Mouse (Mus musculus) ZHBTc4 (cell line): ENCODE measurements around the gene Tmcc3.
A peak's percentile ranks its signal among the peaks of the same experiment; 100 is the strongest.

Experiments
- DNase-seq: peaks from one replicate; pipeline ENCODE4 v3.0.0-alpha.2; 2011; ENCODE audit warnings: low read depth, low spot score

The Tmcc3 gene

DNA sequence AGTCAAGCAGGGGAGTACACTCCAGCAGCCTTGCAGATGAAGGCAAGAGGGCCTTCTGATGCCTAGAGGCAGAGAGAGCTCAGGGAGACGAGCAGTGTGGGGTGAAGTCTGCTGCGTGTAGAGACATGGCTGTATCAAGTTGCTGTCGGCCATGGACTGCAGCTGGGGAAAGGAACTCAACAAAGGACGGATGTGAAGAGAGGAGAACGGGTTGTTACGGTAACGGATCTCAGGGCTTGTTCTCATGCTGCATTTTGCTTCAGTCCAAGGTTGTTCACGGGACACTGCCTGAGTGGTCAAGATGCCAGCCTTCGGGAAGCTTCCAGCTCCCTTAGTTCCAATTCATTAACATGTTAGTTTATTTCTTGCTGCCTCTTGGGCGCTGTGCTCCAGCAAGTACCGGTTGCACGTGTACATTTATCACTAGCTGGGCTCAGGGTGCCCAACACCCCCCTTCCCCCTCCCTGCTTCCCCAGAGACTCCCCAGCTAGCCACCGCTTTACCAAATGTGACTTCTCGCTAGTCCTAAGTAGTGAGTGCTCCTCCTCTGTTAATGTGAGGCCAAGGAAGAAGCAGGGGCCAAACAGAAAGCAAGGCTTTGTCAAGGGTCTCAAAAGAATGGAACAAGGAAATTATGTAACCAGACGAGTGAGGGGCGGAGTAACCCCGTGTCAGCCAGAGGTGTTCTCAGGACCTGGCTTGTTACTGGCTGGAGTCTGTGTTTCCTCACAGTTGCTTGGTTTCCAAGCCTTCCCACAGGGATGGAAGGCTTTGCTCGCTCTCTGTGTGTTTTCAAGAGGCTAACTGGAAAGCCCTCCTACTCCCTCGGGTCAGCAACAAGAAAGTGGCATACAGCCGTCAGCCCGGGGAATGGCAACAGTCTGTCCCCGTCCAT, 104.4 kb downstream of the Tmcc3 start:
- no peak for DNase-seq

DNA sequence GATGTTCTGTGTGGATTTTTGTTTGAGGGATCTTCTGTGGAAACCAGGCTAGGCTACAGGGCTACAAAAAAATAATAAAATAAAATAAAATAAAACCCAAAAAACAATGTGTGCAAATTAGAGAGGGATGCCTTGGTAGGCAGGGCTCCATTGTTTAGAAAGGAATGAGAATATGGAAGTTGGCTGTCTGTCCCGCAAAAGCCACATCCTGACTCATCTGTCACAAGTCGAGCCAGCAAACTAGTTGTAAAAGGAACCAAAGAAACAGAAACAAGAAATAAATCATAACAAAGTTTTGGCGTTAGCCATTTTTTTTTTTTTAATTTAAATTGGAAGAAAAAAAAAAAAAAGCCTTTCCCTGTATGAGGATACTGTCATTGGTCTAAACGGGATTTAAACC, 105.9 kb downstream of the Tmcc3 start:
- DNase-seq, result no peak

GRCm38 (mm10) chr10:94426000-94426920, 114.5 kb downstream of the Tmcc3 start:
- peak; percentile 93 for DNase-seq

DNA sequence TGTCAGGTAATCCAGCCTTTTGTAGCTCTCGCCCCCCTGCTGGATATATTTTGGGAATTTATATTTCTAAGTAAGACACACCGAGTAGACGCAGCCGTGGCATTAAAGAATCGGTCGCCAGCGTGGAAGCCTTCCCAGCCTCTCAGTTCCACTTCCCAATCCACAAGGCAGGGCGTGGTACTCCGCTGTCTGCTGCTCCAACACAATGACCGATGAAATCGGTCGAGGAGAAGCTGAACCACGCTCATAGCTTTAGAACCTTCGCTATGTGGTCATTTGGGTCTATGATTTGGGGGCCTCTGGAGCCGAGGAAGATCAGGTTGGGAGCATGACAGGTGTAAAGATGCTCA, 115.1 kb downstream of the Tmcc3 start:
- DNase-seq, result peak; percentile 35

- DNase-seq, result no peak
Observed at GRCm38 (mm10) chr10:94428186-94428942, 116.6 kb downstream of the Tmcc3 start.

GRCm38 (mm10) chr10:94430566-94430965, 118.8 kb downstream of the Tmcc3 start:
- DNase-seq, result no peak

GRCm38 (mm10) chr10:94432933-94433332, 121.2 kb downstream of the Tmcc3 start:
- DNase-seq, result no peak

DNA sequence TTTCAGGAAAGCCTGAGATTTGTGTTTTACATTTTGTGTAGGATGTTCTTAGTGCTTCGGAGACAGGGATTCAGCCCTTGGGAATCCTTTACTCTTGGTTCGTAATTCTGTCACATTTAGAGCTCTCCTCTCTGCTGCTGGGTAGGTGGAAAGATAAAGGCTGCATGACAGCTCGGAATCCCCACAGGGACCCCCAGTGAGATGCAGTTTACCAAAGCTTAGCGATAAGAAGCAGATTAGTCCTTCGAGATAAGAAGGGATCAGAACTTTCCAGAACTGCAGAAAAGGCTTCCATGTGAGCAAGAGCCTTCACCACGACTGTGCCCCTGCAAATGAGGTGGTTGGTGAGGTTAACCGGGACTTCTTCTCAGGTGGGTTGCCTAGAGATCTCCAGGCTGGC, 122.2 kb downstream of the Tmcc3 start:
- DNase-seq, result no peak

- DNase-seq, result no peak
Observed at GRCm38 (mm10) chr10:94442725-94443124, 131.0 kb downstream of the Tmcc3 start.

DNA sequence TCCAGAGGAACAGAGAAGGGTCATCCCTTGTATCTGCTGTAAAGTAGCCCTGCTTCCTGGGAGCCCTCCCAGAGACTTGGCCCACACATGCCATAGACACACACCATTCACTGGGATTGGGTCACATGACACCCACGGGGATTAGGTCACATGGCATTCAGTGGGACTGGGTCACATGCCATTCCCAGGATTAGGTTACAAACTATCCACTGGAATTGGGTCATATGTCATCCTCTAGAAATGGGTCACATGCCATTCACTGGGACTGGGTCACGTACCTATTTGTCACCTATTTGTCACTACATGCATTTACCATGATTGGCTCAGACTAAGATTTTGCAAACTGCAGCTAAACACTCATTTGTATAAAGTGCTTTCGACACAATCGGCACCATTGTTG, 131.7 kb downstream of the Tmcc3 start:
- no peak for DNase-seq

GRCm38 (mm10) chr10:94445192-94445591, 133.4 kb downstream of the Tmcc3 start:
- DNase-seq, result no peak

DNA sequence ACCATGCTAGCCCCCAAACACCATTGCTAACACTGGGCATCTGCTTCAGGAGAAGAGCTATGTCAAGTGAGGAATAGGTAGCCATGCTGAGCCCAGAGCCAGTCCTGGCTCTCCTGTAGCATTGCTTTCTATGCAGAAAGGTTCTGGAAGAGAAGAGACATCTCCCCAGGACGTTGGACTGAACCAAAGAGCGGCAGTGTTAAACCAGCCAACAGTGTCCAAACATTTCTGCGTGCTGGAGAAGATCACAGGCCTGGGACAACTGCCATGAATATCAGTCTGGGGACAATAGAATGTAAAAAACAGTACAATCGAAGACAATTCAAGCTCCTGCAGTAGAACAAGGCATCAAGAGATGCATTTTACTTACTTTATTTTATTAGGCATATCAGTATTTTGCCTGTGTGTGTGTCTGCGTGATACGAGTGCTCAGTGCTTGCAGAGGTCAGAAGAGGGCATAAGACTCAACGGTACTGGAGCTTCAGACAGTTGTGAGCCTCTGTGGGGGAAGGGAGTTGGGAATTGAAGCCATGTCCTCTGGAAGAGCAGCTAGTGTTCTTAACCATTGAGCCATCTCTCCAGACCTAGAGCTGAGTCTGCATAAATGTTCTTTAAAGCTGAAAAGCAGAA, 134.7 kb downstream of the Tmcc3 start:
- no peak for DNase-seq

- DNase-seq, result no peak
Observed at GRCm38 (mm10) chr10:94449676-94450075, 137.9 kb downstream of the Tmcc3 start.

DNA sequence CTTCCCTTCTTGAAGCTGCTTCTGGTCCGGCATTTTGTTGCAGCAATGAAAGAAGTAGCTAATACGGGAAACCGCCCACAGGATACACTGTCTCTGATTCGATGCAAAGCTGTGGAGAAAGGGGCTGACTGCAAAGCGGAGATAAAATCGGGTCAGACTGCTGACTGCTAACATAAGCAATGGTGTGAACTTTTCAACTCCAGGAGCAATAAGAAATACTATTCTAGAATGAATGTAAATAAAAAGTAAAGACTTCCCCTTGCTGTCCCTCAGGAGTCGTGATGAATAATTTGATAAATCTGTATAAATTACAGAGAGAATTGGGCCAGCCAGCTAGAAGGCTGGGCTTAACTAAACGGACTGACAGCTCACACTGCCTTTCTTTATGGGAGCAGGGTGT, 139.0 kb downstream of the Tmcc3 start:
- DNase-seq, result no peak

DNA sequence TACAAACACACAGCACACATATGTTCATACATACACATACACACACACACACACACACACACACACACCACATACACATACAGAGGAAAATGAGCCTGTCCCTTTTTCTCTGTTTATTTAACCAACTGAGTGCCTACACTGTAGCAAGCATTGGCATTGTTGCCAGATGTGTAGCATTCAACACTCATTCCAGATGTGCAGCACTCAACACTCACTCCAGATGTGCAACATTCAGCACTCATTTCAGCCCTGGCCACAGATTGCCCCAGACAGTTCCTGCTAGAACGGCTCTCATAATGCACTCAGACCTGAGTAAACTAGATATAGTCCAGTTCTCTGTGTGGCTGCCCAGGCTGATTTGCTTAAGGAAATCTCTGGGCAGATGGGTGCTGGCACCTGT, 145.7 kb downstream of the Tmcc3 start:
- no peak for DNase-seq

DNA sequence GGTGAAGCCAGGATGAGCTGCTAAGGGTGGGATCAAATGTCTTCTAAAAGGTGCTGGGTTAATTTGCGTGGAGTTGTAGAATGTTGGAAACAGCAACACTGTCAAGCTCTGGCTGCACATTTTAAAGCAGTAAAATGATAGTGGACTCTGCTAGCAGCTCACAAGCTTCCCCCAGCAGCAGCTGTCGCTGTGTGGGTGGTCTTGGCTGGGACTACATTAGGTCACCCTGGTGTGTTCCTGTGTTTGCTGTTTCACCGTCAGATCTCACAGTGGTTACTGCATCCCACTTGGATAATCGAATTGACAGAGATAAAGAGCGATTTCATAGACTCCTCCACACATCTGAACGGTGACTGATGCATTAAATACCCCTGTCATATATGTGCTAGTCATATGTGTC, 146.9 kb downstream of the Tmcc3 start:
- DNase-seq, result no peak

- DNase-seq, result peak; percentile 78
Observed at GRCm38 (mm10) chr10:94461378-94461777, 149.6 kb downstream of the Tmcc3 start.

DNA sequence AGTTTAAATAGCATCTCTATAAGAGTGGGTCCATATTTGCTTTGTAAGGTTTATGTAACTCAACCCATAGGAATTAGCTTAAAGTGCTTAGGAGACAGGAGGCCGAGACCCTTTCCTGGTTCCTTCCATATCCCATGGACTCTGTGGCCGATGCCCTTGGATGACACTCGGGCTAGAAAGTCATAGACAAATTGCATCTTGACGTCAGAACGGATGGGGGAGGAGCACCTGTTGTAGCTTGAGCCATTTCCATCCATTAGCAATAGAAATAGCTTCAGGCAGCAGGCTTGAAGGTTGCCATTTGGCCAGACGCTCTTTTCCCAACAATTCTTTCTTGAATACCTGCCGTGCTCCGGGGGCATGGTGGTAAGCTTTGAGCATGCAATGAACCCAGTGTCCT, 150.1 kb downstream of the Tmcc3 start:
- peak; percentile 22 for DNase-seq

DNA sequence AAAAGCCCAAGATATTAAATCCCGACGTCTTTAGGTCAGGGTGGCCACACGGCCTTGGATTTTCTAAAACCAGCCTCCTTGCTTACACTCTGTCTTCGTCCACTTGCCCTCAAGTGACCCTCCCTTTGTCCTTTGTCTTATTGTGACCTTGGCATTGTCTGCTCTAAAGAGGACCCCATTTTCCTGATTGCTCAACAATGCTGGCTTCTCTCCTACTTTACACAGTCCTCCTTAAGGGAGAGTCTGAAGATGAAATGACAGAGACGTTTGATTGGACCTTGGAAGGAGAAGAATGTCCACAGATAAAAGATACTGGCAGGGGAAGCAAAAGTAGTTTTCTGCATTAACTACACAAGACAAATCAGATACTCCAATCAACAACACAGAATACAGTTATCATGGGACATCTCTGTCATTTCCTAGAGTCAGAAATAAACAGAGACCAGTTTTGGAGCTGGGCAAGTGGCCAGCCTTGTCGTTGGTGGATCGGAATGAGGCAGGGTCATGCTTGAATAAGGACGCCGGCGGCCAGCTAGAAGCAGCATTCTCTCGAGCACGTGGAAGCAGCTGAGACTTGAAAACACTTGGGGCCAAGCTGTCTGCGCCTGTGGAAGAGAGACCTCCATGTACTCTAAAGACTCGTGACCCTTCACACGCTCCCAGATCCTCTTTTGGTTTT, 150.8 kb downstream of the Tmcc3 start:
- no peak for DNase-seq

DNA sequence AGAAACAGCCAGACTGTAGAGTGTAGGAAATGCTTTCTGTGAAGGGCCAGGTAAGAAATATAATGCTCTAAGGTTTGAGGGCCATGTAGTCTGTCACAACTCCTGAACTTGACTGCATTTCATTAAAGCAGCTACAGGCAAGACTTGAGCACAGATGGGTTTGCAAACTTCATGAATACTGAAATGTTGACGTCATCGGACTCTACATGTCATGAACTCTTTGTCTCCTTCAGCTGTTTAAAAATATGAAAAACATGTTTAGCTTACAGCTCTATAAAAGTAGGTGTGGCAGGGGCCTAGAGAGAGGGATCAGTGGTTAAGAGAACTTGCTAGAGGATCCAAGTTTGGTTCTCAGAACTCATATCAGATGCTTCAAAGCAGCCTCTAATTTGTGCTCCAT, 151.7 kb downstream of the Tmcc3 start:
- DNase-seq, result no peak

DNA sequence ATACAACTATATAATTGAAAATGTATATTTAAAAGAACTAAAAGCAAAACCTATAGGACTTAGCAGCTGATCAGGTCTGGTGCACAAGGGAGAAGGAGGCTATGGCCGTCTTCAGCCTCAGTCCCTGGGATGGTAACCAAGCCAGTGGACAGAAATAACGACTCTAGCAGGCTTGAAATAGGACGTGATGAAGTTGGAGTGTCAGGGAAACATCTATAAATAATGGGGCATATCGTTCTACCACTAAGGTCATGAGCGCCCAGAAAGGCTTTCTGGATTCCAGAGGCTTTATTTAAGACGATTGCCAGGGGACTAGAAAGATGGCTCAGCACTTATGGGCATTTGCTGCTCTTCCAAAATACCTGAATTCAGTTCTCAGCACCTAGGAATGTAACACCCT, 153.9 kb downstream of the Tmcc3 start:
- DNase-seq, result no peak
